Mouse (Mus musculus) thymus, postnatal 25 days (tissue): ENCODE data around the gene Gtpbp3.

ENCODE experiments used
- DNase-seq: peaks from one replicate; pipeline ENCODE4 v3.0.0; 2022

The Gtpbp3 gene

DNA sequence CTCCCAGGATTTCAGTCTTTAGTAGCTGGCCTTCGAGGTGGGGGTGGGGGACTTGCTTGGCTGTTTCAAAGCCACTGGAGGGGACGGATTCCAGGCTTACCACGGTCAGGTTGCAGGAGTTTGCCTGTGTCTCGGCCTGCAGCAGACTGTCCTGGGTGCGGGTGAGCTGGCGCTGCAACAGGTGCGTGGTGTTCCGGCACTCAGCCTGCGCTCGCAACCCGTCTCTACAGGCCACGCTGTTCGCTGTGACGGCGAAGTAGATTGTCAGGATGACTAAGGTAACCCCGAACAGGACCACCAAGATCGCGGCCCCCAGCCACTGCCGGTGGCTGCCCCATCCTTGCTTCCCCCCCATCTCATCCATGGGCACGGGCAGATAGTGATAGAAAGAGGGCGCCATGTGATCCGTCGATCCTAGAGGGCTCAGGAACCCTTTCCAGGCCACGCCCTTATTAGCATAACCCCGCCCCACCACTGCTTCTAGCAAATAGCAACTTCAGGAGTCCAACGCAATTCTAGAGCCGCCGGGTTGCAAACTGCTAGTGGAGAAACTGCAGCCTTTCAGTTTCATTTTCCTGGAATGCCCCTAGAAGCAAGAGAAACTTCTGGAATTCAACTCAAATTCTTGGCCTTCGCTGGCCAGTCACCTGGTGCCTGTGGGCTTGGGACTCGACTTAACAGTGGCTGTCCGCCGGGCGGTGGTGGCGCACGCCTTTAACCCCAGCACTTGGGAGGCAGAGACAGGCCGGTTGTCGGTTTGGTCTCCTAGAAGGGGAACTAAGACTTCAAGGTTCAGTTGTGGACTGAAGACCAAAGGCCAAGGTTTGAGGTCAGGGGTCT lies 49.3 kb downstream of the Gtpbp3 start, which contains the start of gene Bst2:
Gene Bst2, minus strand, starts transcription at position 429 of the 840 bp plus-strand sequence.
- peak; percentile 91 for DNase-seq

GRCm38 (mm10) chr8:71542632-71543343 lies 54.9 kb downstream of the Gtpbp3 start, which contains the start of gene Mvb12a:
Gene Mvb12a (plus strand): TSS chr8:71542922.
- peak; percentile 93 for DNase-seq

DNA sequence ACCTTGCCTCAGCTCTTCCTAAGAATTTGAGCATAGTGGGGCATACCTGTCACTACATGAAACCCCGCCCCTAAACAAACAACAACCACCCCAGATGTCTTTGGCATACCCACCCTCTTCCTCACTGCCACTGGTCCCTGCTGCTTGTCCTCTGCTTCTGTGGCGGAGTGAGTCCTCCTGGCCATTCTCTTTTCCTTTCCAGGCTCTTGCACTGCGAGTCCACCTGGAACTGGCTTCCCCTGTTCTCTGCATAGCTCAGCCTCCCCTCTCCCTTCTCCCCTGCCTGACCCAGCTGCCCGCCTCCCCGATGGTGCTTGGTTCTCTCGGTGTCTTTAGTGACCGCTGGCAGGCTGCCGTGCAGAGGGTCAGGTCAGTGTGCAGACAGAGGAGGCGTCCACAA lies 55.9 kb downstream of the Gtpbp3 start:
- DNase-seq = no peak

- DNase-seq = no peak
Observed at GRCm38 (mm10) chr8:71545053-71545452, 57.1 kb downstream of the Gtpbp3 start.

- DNase-seq = peak; percentile 73
Observed at GRCm38 (mm10) chr8:71547590-71547989, 59.7 kb downstream of the Gtpbp3 start.
